Mouse (Mus musculus): ENCODE data around the gene Tatdn3.

The Tatdn3 gene

GRCm38 (mm10) chr1:191075199-191075883, 12.6 kb upstream of the Tatdn3 start:
- peak; percentile 49 for DNase-seq (ENCODE audit: low spot score)

GRCm38 (mm10) chr1:191073486-191073885, 10.8 kb upstream of the Tatdn3 start:
- no peak for DNase-seq (ENCODE audit: low spot score)

GRCm38 (mm10) chr1:191073001-191073400, 10.3 kb upstream of the Tatdn3 start:
- peak; percentile 69 for DNase-seq (ENCODE audit: low spot score)

GRCm38 (mm10) chr1:191072329-191072913, 9.7 kb upstream of the Tatdn3 start:
- no peak for DNase-seq (ENCODE audit: low spot score)

- DNase-seq (ENCODE audit: low spot score): no peak
These were observed 8.9 kb upstream of the Tatdn3 start for GRCm38 (mm10) chr1:191071613-191072012.

- no peak for DNase-seq (ENCODE audit: low spot score)
These were observed 7.5 kb upstream of the Tatdn3 start for GRCm38 (mm10) chr1:191070259-191070658.

GRCm38 (mm10) chr1:191068377-191068776, 5.6 kb upstream of the Tatdn3 start:
- DNase-seq (ENCODE audit: low spot score): no peak

- DNase-seq (ENCODE audit: low spot score): no peak
These were observed 2.5 kb upstream of the Tatdn3 start for GRCm38 (mm10) chr1:191065188-191065587.

GRCm38 (mm10) chr1:191064535-191064934, 1.8 kb upstream of the Tatdn3 start:
- DNase-seq (ENCODE audit: low spot score): no peak

GRCm38 (mm10) chr1:191063700-191064099, 968 bp upstream of the Tatdn3 start:
- DNase-seq (ENCODE audit: low spot score): no peak

- no peak for DNase-seq (ENCODE audit: low spot score)
These were observed 421 bp downstream of the Tatdn3 start for GRCm38 (mm10) chr1:191062241-191062780.

GRCm38 (mm10) chr1:191057461-191057860, 5.3 kb downstream of the Tatdn3 start:
- no peak for DNase-seq (ENCODE audit: low spot score)

GRCm38 (mm10) chr1:191055533-191055873, 7.2 kb downstream of the Tatdn3 start:
- no peak for DNase-seq (ENCODE audit: low spot score)

GRCm38 (mm10) chr1:191054870-191055532, 7.7 kb downstream of the Tatdn3 start:
- no peak for DNase-seq (ENCODE audit: low spot score)

- DNase-seq (ENCODE audit: low spot score): no peak
These were observed 9.2 kb downstream of the Tatdn3 start for GRCm38 (mm10) chr1:191053555-191053954.

GRCm38 (mm10) chr1:191046231-191046824, 16.4 kb downstream of the Tatdn3 start:
- DNase-seq (ENCODE audit: low spot score): no peak

- DNase-seq (ENCODE audit: low spot score): no peak
These were observed 17.5 kb downstream of the Tatdn3 start for GRCm38 (mm10) chr1:191045264-191045663.

GRCm38 (mm10) chr1:191042688-191043087, 20.0 kb downstream of the Tatdn3 start:
- no peak for DNase-seq (ENCODE audit: low spot score)

- DNase-seq (ENCODE audit: low spot score): no peak
These were observed 20.6 kb downstream of the Tatdn3 start for GRCm38 (mm10) chr1:191042106-191042505.

- DNase-seq (ENCODE audit: low spot score): no peak
These were observed 21.4 kb downstream of the Tatdn3 start for GRCm38 (mm10) chr1:191041352-191041751.

- DNase-seq (ENCODE audit: low spot score): no peak
These were observed 24.7 kb downstream of the Tatdn3 start for GRCm38 (mm10) chr1:191037999-191038398.

GRCm38 (mm10) chr1:191036554-191037334, 26.0 kb downstream of the Tatdn3 start, which contains the start of gene Spata45:
TSS of gene Spata45 (plus strand) at chr1:191036639.
- no peak for DNase-seq (ENCODE audit: low spot score)

Measured in layer of hippocampus, adult 11-12 months (tissue).